In the genomic region with DNA sequence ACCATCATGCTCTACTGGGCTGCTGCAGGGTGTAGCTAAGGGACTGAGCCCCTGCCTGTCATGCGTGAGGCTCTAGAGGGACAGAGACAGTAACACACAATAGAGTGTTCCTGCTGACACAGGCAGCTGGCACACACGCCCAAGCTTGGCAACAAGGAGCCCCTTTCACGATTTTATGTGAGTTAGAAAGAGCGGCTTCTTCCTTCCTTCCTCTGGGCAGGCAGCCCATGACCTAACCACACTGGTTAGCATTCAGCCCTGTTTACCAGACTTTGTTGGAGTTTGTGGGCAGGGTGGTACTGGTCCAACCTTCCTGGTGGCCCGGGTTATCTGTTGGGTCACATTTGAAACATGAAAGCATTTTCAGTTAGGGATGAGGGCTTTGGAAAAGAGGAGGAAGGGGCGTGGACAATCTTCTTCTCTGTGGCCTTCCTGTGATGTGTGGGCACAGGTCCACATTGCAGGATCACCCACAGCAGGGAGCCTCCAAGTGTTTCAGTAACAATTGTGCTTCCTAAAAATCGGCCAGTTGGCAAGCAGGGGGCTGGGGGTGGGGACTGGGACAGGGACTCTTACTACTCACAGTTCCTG, we compare ENCODE assay signal across 8 mouse cellular contexts. TPM values are rescaled to one million over a fixed set of nuclear protein-coding genes. Genes with fewer than 3 reads are reported as not detected.
DNase-seq lines count a peak whose midpoint lies in the region; ATAC-seq and TF ChIP-seq lines count a peak whose summit lies in the region.

No protein-coding gene starts in this region.

- no peaks in the 10 kb centered on the region for H3K9me3 ChIP-seq in MEL (replicated peaks; ENCODE audit: insufficient read depth, low read length)
- no peaks in the 10 kb centered on the region for H3K9me3 ChIP-seq in lung, postnatal 0 days (ENCODE audit: low read length)

- H3K4me2 ChIP-seq in lung, postnatal 0 days (replicated peaks; ENCODE audit: low read depth, low read length), result no peak overlapping the region

- no peak for TF ChIP-seq POLR2A in MEL (IDR thresholded peaks at IDR 0.05; ENCODE audit: control insufficient read depth in 1 of 2, insufficient read depth in 1 of 2, low read depth in 1 of 2, low read length in 2 of 2, poor library complexity in 1 of 2)

- no peak overlapping the region for H3K27ac ChIP-seq in MEL (ENCODE audit: control insufficient read depth, low read depth, low read length)
- H3K27ac ChIP-seq in lung, postnatal 0 days (ENCODE audit: low read length), result no peak overlapping the region

- no peak for TF ChIP-seq EP300 in MEL (IDR thresholded peaks at IDR 0.05; ENCODE audit: low read depth in 1 of 2, low read length in 2 of 2)
- no peak; the same call in 1 of the 2 replicates for TF ChIP-seq EP300 in lung, postnatal 0 days (IDR thresholded peaks at IDR 0.05)

- peak; percentile 39 for DNase-seq in gastrocnemius, postnatal 10 days
- no peak for DNase-seq in gastrocnemius, postnatal 36 days
- peak; percentile 39 for DNase-seq in MEL (ENCODE audit: low read depth, low spot score)
- peak; percentile 36 to 49 for DNase-seq in kidney, postnatal 4 days
- DNase-seq in lung, postnatal 0 days (ENCODE audit: low spot score), result peak; percentile 58
- DNase-seq in telencephalon, adult 2 months (ENCODE audit: low read depth, low spot score), result peak; percentile 51
- DNase-seq in thymus, postnatal 0 days (ENCODE audit: low spot score), result no peak

- H3K4me3 ChIP-seq in MEL (ENCODE audit: control insufficient read depth in 1 of 2, insufficient read depth in 1 of 2, low read depth in 2 of 2, low read length in 2 of 2), result peak overlapping the region; percentile 19 to 32; a peak in 3 of 4 replicates
- H3K4me3 ChIP-seq in lung, postnatal 0 days (ENCODE audit: low read depth, low read length), result no peak overlapping the region

- intact Hi-C loops in gastrocnemius, postnatal 36 days (cut with DNase I), result no loop called here

- no peaks in the 10 kb centered on the region for H3K79me2 ChIP-seq in MEL (ENCODE audit: control insufficient read depth, insufficient read depth, low read length, poor library complexity)

- TF ChIP-seq RAD21 in MEL (IDR thresholded peaks at IDR 0.05; ENCODE audit: low read depth, low read length), result no peak

- WGBS in lung, postnatal 0 days, result 36% methylated on average over 7 of the region's 7 CpGs

- ATAC-seq in frontal cortex, adult (ENCODE audit: low TSS enrichment), result peak; percentile 61; the same call in 1 of the 2 replicates
- ATAC-seq in lung, postnatal 0 days, result peak; percentile 86

- TF ChIP-seq CTCF in MEL (IDR thresholded peaks at IDR 0.05 in 2 of 3, conservative IDR thresholded peaks at IDR 0.05 in 1 of 3; ENCODE audit: control insufficient read depth in 1 of 3, insufficient read depth in 1 of 3, low read depth in 2 of 3, low read length in 3 of 3, poor library complexity in 1 of 3, severe bottlenecking in 1 of 3), result no peak
- 0 out of 2 replicates have a peak, but pooled peaks have one; percentile 2 for TF ChIP-seq CTCF in lung, postnatal 0 days (IDR thresholded peaks at IDR 0.05)

- no peaks in the 10 kb centered on the region; a peak in 1 of 4 replicates for H3K27me3 ChIP-seq in MEL (ENCODE audit: control insufficient read depth in 1 of 2, insufficient read depth in 2 of 2, low read length in 2 of 2)
- H3K27me3 ChIP-seq in lung, postnatal 0 days (replicated peaks; ENCODE audit: insufficient read depth, low read length), result no peaks in the 10 kb centered on the region

- peaks cover 0 to 6% of the 10 kb centered on the region in 2 experiments; a peak in 2 of 4 replicates for H3K36me3 ChIP-seq in MEL (ENCODE audit: control insufficient read depth in 1 of 2, insufficient read depth in 2 of 2, low read length in 2 of 2)
- no peaks in the 10 kb centered on the region for H3K36me3 ChIP-seq in lung, postnatal 0 days (ENCODE audit: insufficient read depth, low read length)

- peak overlapping the region; percentile 34; the same call in 1 of the 2 replicates for H3K9ac ChIP-seq in MEL (ENCODE audit: control insufficient read depth, low read depth, low read length, poor library complexity, severe bottlenecking)
- H3K9ac ChIP-seq in lung, postnatal 0 days (replicated peaks; ENCODE audit: low read depth), result no peak overlapping the region

- H3K4me1 ChIP-seq in MEL (ENCODE audit: control insufficient read depth in 1 of 2, insufficient read depth in 2 of 2, low read length in 2 of 2), result peaks cover 0 to 10% of the 10 kb centered on the region in 2 experiments; a peak in 2 of 4 replicates
- H3K4me1 ChIP-seq in lung, postnatal 0 days (ENCODE audit: insufficient read depth, low read depth, low read length), result peaks cover 6% of the 10 kb centered on the region; the same call in 1 of the 2 replicates

TF ChIP-seq in MEL, 35 proteins besides CTCF, POLR2A, EP300 and RAD21:
- TF ChIP-seq CHD1 (IDR thresholded peaks at IDR 0.05; ENCODE audit: low read depth, low read length) (no peak), MXI1 (IDR thresholded peaks at IDR 0.05; ENCODE audit: low read depth, low read length) (no peak), JUND (IDR thresholded peaks at IDR 0.05; ENCODE audit: low read depth, low read length) (no peak), TCF12 (IDR thresholded peaks at IDR 0.05; ENCODE audit: low read depth, low read length) (no peak), CHD2 (IDR thresholded peaks at IDR 0.05; ENCODE audit: low read length) (no peak), POLR2AphosphoS5 (IDR thresholded peaks at IDR 0.05; ENCODE audit: borderline replicate concordance, low read depth, low read length) (no peak), USF1 (IDR thresholded peaks at IDR 0.05; ENCODE audit: low read depth, low read length) (no peak), USF2 (IDR thresholded peaks at IDR 0.05; ENCODE audit: borderline replicate concordance in 1 of 2, insufficient read depth in 1 of 2, low read depth in 1 of 2, low read length in 2 of 2) (no peak), BHLHE40 (IDR thresholded peaks at IDR 0.05; ENCODE audit: borderline replicate concordance, low read depth, low read length) (no peak), ZC3H11A (IDR thresholded peaks at IDR 0.05; ENCODE audit: low read depth, low read length) (no peak), POLR2AphosphoS2 (IDR thresholded peaks at IDR 0.05; ENCODE audit: low read length) (no peak), TAL1 (IDR thresholded peaks at IDR 0.05; ENCODE audit: low read length) (no peak), MEF2A (IDR thresholded peaks at IDR 0.05; ENCODE audit: extremely low read depth, insufficient replicate concordance, low read depth, low read length, poor library complexity, severe bottlenecking) (no peak), E2F4 (IDR thresholded peaks at IDR 0.05; ENCODE audit: borderline replicate concordance, low read depth, low read length) (no peak), GABPA (IDR thresholded peaks at IDR 0.05; ENCODE audit: low read depth, low read length) (no peak), ZMIZ1 (IDR thresholded peaks at IDR 0.05; ENCODE audit: low read depth, low read length) (no peak), MAX (IDR thresholded peaks at IDR 0.05; ENCODE audit: low read length) (no peak), ETS1 (IDR thresholded peaks at IDR 0.05; ENCODE audit: low read depth, low read length) (no peak), TBP (IDR thresholded peaks at IDR 0.05; ENCODE audit: low read depth, low read length) (no peak), UBTF (IDR thresholded peaks at IDR 0.05; ENCODE audit: borderline replicate concordance, insufficient read depth, low read depth, low read length) (no peak)
TF ChIP-seq in MEL: peak in this region for 0.

RNA-seq across cellular contexts. Expression of a gene that starts 47.9 kb away (rescaled TPM):
- 10 to 100 TPM; 35.2 to 42.8 TPM for total RNA-seq in gastrocnemius, postnatal 10 days (2021)
- 10 to 100 TPM; 12.7 to 15.0 TPM for total RNA-seq in gastrocnemius, postnatal 36 days (2021)
- 2.6 TPM in 2 replicates for total RNA-seq in MEL (2012; rRNA removed)
- 1 to 10 TPM in 1 of 2 experiments, not detected in 1; 7.9 TPM for polyA plus RNA-seq in MEL (2012; ENCODE audit: insufficient read depth in 1 of 2, insufficient read length in 2 of 2, low read depth in 1 of 2, low replicate concordance in 2 of 2, missing spikeins in 1 of 2)
- 64.2 and 79.3 TPM in 2 replicates for polyA plus RNA-seq in lung, postnatal 0 days (2015; fragmentation: Nextera tagmentation; extraction: Ambion mirVana)
- 33.7 and 33.8 TPM in 2 replicates for polyA plus RNA-seq in thymus, postnatal 0 days (2015; fragmentation: Nextera tagmentation; extraction: Ambion mirVana)

Comparison
In these comparisons a context has a peak if more than half of its experiments do, and no peak if none do; other contexts are left out.
1. DNase-seq: peak in gastrocnemius, postnatal 10 days (single experiment), MEL (single experiment), kidney, postnatal 4 days (2 of 2), lung, postnatal 0 days (single experiment) and telencephalon, adult 2 months (single experiment); none in gastrocnemius, postnatal 36 days (0 of 2) and thymus, postnatal 0 days (single experiment).